Mouse (Mus musculus): ENCODE data around the gene Zdhhc19. TPM values are rescaled to one million over a fixed set of nuclear protein-coding genes. Genes with fewer than 3 reads are reported as not detected.

Gene Zdhhc19
- total RNA-seq (2014; rRNA removed) (not detected in 2 replicates), polyA plus RNA-seq (2015; fragmentation: Nextera tagmentation; extraction: Ambion mirVana) (0.24 TPM in 1 of 2 replicates, not detected in the other)

GRCm38 (mm10) chr16:32495965-32496364 is at the start of gene Zdhhc19:
TSS of gene Zdhhc19 (plus strand) at chr16:32496265.
- H3K4me2 ChIP-seq (ENCODE audit: low read depth) = no peak within 1 kb of the TSS
- H3K4me3 ChIP-seq (ENCODE audit: low read depth, low read length) = no peak within 1 kb of the TSS
- WGBS = 76% methylated on average over 3 of the region's 3 CpGs
- ATAC-seq (no peak), DNase-seq (no peak)
- no peaks in the 10 kb centered on the region for H3K36me3 ChIP-seq (ENCODE audit: insufficient read depth)
- no peak within 1 kb of the TSS for H3K27ac ChIP-seq (ENCODE audit: low read depth, low read length)
- H3K4me1 ChIP-seq (ENCODE audit: insufficient read depth) = no peaks in the 10 kb centered on the region
- TF ChIP-seq CTCF (IDR thresholded peaks at IDR 0.05; ENCODE audit: low read depth) = no peak
- no peaks in the 10 kb centered on the region for H3K27me3 ChIP-seq (ENCODE audit: insufficient read depth, low read length)
- no peaks in the 10 kb centered on the region for H3K9me3 ChIP-seq (ENCODE audit: low read length)
- no peak within 1 kb of the TSS for H3K9ac ChIP-seq

GRCm38 (mm10) chr16:32446563-32447138 is 49.4 kb upstream of the Zdhhc19 start:
- ATAC-seq (no peak), DNase-seq (no peak)
- Histone ChIP-seq H3K36me3 (ENCODE audit: insufficient read depth) (peaks cover 2% of the 10 kb centered on the region; the same call in 1 of the 2 replicates), H3K9me3 (ENCODE audit: low read length) (no peaks in the 10 kb centered on the region), H3K27me3 (ENCODE audit: insufficient read depth, low read length) (no peaks in the 10 kb centered on the region), H3K4me2 (ENCODE audit: low read depth) (no peak overlapping the region), H3K9ac (no peak overlapping the region), H3K4me1 (ENCODE audit: insufficient read depth) (no peaks in the 10 kb centered on the region), H3K27ac (ENCODE audit: low read depth, low read length) (no peak overlapping the region), H3K4me3 (ENCODE audit: low read depth, low read length) (no peak overlapping the region)
- 86% methylated on average over 2 of the region's 2 CpGs for WGBS
- no peak for TF ChIP-seq CTCF (IDR thresholded peaks at IDR 0.05; ENCODE audit: low read depth)

- Histone ChIP-seq H3K4me2 (ENCODE audit: low read depth) (no peak overlapping the region), H3K4me1 (ENCODE audit: insufficient read depth) (no peaks in the 10 kb centered on the region), H3K9me3 (ENCODE audit: low read length) (no peaks in the 10 kb centered on the region), H3K27me3 (ENCODE audit: insufficient read depth, low read length) (no peaks in the 10 kb centered on the region), H3K27ac (ENCODE audit: low read depth, low read length) (no peak overlapping the region), H3K9ac (no peak overlapping the region), H3K36me3 (ENCODE audit: insufficient read depth) (peaks cover 20% of the 10 kb centered on the region), H3K4me3 (ENCODE audit: low read depth, low read length) (no peak overlapping the region)
- no peak for TF ChIP-seq CTCF (IDR thresholded peaks at IDR 0.05; ENCODE audit: low read depth)
- DNase-seq (no peak), ATAC-seq (no peak)
- 89% methylated on average over 3 of the region's 3 CpGs for WGBS
These were observed 46.4 kb upstream of the Zdhhc19 start for GRCm38 (mm10) chr16:32449665-32450064.

GRCm38 (mm10) chr16:32450133-32450532 is 45.9 kb upstream of the Zdhhc19 start:
- no peaks in the 10 kb centered on the region for H3K4me1 ChIP-seq (ENCODE audit: insufficient read depth)
- no peaks in the 10 kb centered on the region for H3K27me3 ChIP-seq (ENCODE audit: insufficient read depth, low read length)
- no peak for ATAC-seq
- no peak overlapping the region for H3K27ac ChIP-seq (ENCODE audit: low read depth, low read length)
- no peak overlapping the region for H3K4me3 ChIP-seq (ENCODE audit: low read depth, low read length)
- no peak for DNase-seq
- H3K9ac ChIP-seq = no peak overlapping the region
- WGBS = 98% methylated on average over 2 of the region's 2 CpGs
- no peak for TF ChIP-seq CTCF (IDR thresholded peaks at IDR 0.05; ENCODE audit: low read depth)
- peaks cover 20% of the 10 kb centered on the region for H3K36me3 ChIP-seq (ENCODE audit: insufficient read depth)
- H3K4me2 ChIP-seq (ENCODE audit: low read depth) = no peak overlapping the region
- no peaks in the 10 kb centered on the region for H3K9me3 ChIP-seq (ENCODE audit: low read length)

- TF ChIP-seq CTCF (IDR thresholded peaks at IDR 0.05; ENCODE audit: low read depth) = no peak
- ATAC-seq (no peak), DNase-seq (no peak)
- H3K36me3 ChIP-seq (ENCODE audit: insufficient read depth) = peaks cover 29% of the 10 kb centered on the region
- 92% methylated on average over 8 of the region's 8 CpGs for WGBS
- no peaks in the 10 kb centered on the region for H3K4me1 ChIP-seq (ENCODE audit: insufficient read depth)
- no peak overlapping the region for H3K27ac ChIP-seq (ENCODE audit: low read depth, low read length)
- H3K4me2 ChIP-seq (ENCODE audit: low read depth) = no peak overlapping the region
- no peaks in the 10 kb centered on the region for H3K27me3 ChIP-seq (ENCODE audit: insufficient read depth, low read length)
- H3K4me3 ChIP-seq (ENCODE audit: low read depth, low read length) = no peak overlapping the region
- no peaks in the 10 kb centered on the region for H3K9me3 ChIP-seq (ENCODE audit: low read length)
- H3K9ac ChIP-seq = no peak overlapping the region
These were observed 43.0 kb upstream of the Zdhhc19 start for GRCm38 (mm10) chr16:32453102-32453501.

- ATAC-seq (no peak), DNase-seq (no peak)
- 92% methylated on average over 5 of the region's 5 CpGs for WGBS
- no peak overlapping the region for H3K4me2 ChIP-seq (ENCODE audit: low read depth)
- no peak overlapping the region for H3K27ac ChIP-seq (ENCODE audit: low read depth, low read length)
- H3K9ac ChIP-seq = no peak overlapping the region
- TF ChIP-seq CTCF (IDR thresholded peaks at IDR 0.05; ENCODE audit: low read depth) = no peak
- H3K36me3 ChIP-seq (ENCODE audit: insufficient read depth) = peaks cover 35% of the 10 kb centered on the region
- H3K4me3 ChIP-seq (ENCODE audit: low read depth, low read length) = no peak overlapping the region
- H3K4me1 ChIP-seq (ENCODE audit: insufficient read depth) = no peaks in the 10 kb centered on the region
- H3K27me3 ChIP-seq (ENCODE audit: insufficient read depth, low read length) = no peaks in the 10 kb centered on the region
- H3K9me3 ChIP-seq (ENCODE audit: low read length) = no peaks in the 10 kb centered on the region
These were observed 41.4 kb upstream of the Zdhhc19 start for GRCm38 (mm10) chr16:32454646-32455045.

- Histone ChIP-seq H3K4me1 (ENCODE audit: insufficient read depth) (no peaks in the 10 kb centered on the region), H3K4me2 (ENCODE audit: low read depth) (no peak overlapping the region), H3K4me3 (ENCODE audit: low read depth, low read length) (no peak overlapping the region), H3K9ac (no peak overlapping the region), H3K27me3 (ENCODE audit: insufficient read depth, low read length) (no peaks in the 10 kb centered on the region), H3K36me3 (ENCODE audit: insufficient read depth) (peaks cover 35% of the 10 kb centered on the region), H3K9me3 (ENCODE audit: low read length) (no peaks in the 10 kb centered on the region), H3K27ac (ENCODE audit: low read depth, low read length) (no peak overlapping the region)
- ATAC-seq (no peak), DNase-seq (no peak)
- no peak for TF ChIP-seq CTCF (IDR thresholded peaks at IDR 0.05; ENCODE audit: low read depth)
These were observed 40.0 kb upstream of the Zdhhc19 start for GRCm38 (mm10) chr16:32456086-32456485.
